Mouse (Mus musculus): Measurements from ENCODE around the gene Kdm4a.

The Kdm4a gene

GRCm38 (mm10) chr4:118149956-118150680, 29.7 kb downstream of the Kdm4a start:
- H3K4me3 ChIP-seq (replicated peaks; ENCODE audit: low read length): no peak overlapping the region
- H3K9me3 ChIP-seq (ENCODE audit: low read length): no peaks in the 10 kb centered on the region
- H3K27me3 ChIP-seq (ENCODE audit: insufficient read depth, low read length): no peaks in the 10 kb centered on the region
- peaks cover 16% of the 10 kb centered on the region for H3K4me1 ChIP-seq (replicated peaks; ENCODE audit: low read depth, low read length)
- peaks cover 98% of the 10 kb centered on the region for H3K36me3 ChIP-seq (ENCODE audit: insufficient read depth, low read length)
- no peak for TF ChIP-seq NANOG (IDR thresholded peaks at IDR 0.05; ENCODE audit: borderline replicate concordance, low read length)
- no peak for TF ChIP-seq POU5F1 (IDR thresholded peaks at IDR 0.05; ENCODE audit: borderline replicate concordance, low read length)
- no peak for TF ChIP-seq CTCF (conservative IDR thresholded peaks at IDR 0.05; ENCODE audit: low read length)

- no peaks in the 10 kb centered on the region for H3K9me3 ChIP-seq (ENCODE audit: low read length)
- H3K27me3 ChIP-seq (ENCODE audit: insufficient read depth, low read length): no peaks in the 10 kb centered on the region
- peaks cover 98% of the 10 kb centered on the region for H3K36me3 ChIP-seq (ENCODE audit: insufficient read depth, low read length)
- H3K4me1 ChIP-seq (replicated peaks; ENCODE audit: low read depth, low read length): peaks cover 19% of the 10 kb centered on the region
- H3K4me3 ChIP-seq (replicated peaks; ENCODE audit: low read length): no peak overlapping the region
- no peak for TF ChIP-seq POU5F1 (IDR thresholded peaks at IDR 0.05; ENCODE audit: borderline replicate concordance, low read length)
- TF ChIP-seq NANOG (IDR thresholded peaks at IDR 0.05; ENCODE audit: borderline replicate concordance, low read length): no peak
- no peak for TF ChIP-seq CTCF (conservative IDR thresholded peaks at IDR 0.05; ENCODE audit: low read length)
These were observed 30.7 kb downstream of the Kdm4a start for GRCm38 (mm10) chr4:118149055-118149576.

- no peak for TF ChIP-seq CTCF (conservative IDR thresholded peaks at IDR 0.05; ENCODE audit: low read length)
- no peak for TF ChIP-seq NANOG (IDR thresholded peaks at IDR 0.05; ENCODE audit: borderline replicate concordance, low read length)
- no peak for TF ChIP-seq POU5F1 (IDR thresholded peaks at IDR 0.05; ENCODE audit: borderline replicate concordance, low read length)
- no peaks in the 10 kb centered on the region for H3K27me3 ChIP-seq (ENCODE audit: insufficient read depth, low read length)
- no peak overlapping the region for H3K4me3 ChIP-seq (replicated peaks; ENCODE audit: low read length)
These were observed 31.5 kb downstream of the Kdm4a start for GRCm38 (mm10) chr4:118148317-118148687.

GRCm38 (mm10) chr4:118147547-118148316, 32.1 kb downstream of the Kdm4a start:
- TF ChIP-seq POU5F1 (IDR thresholded peaks at IDR 0.05; ENCODE audit: borderline replicate concordance, low read length) (no peak), CTCF (conservative IDR thresholded peaks at IDR 0.05; ENCODE audit: low read length) (no peak), NANOG (IDR thresholded peaks at IDR 0.05; ENCODE audit: borderline replicate concordance, low read length) (no peak)
- Histone ChIP-seq H3K36me3 (ENCODE audit: insufficient read depth, low read length) (peaks cover 98% of the 10 kb centered on the region), H3K4me3 (replicated peaks; ENCODE audit: low read length) (no peak overlapping the region), H3K9me3 (ENCODE audit: low read length) (no peaks in the 10 kb centered on the region), H3K4me1 (replicated peaks; ENCODE audit: low read depth, low read length) (peaks cover 8% of the 10 kb centered on the region), H3K27me3 (ENCODE audit: insufficient read depth, low read length) (no peaks in the 10 kb centered on the region)

More at GRCm38 (mm10) chr4:118148317-118148687, 31.5 kb downstream of the Kdm4a start:
- Histone ChIP-seq H3K4me1 (replicated peaks; ENCODE audit: low read depth, low read length) (peaks cover 14% of the 10 kb centered on the region), H3K36me3 (ENCODE audit: insufficient read depth, low read length) (peaks cover 98% of the 10 kb centered on the region), H3K9me3 (ENCODE audit: low read length) (no peaks in the 10 kb centered on the region)

- Histone ChIP-seq H3K4me3 (replicated peaks; ENCODE audit: low read length) (no peak overlapping the region), H3K27me3 (ENCODE audit: insufficient read depth, low read length) (no peaks in the 10 kb centered on the region), H3K36me3 (ENCODE audit: insufficient read depth, low read length) (peaks cover 98% of the 10 kb centered on the region), H3K4me1 (replicated peaks; ENCODE audit: low read depth, low read length) (peaks cover 5% of the 10 kb centered on the region; the same call in 1 of the 2 replicates), H3K9me3 (ENCODE audit: low read length) (no peaks in the 10 kb centered on the region)
- TF ChIP-seq CTCF (conservative IDR thresholded peaks at IDR 0.05; ENCODE audit: low read length) (no peak), NANOG (IDR thresholded peaks at IDR 0.05; ENCODE audit: borderline replicate concordance, low read length) (no peak), POU5F1 (IDR thresholded peaks at IDR 0.05; ENCODE audit: borderline replicate concordance, low read length) (no peak)
These were observed 32.8 kb downstream of the Kdm4a start for GRCm38 (mm10) chr4:118147090-118147489.

GRCm38 (mm10) chr4:118144324-118144723, 35.5 kb downstream of the Kdm4a start:
- Histone ChIP-seq H3K9me3 (ENCODE audit: low read length) (no peaks in the 10 kb centered on the region), H3K4me3 (replicated peaks; ENCODE audit: low read length) (no peak overlapping the region), H3K27me3 (ENCODE audit: insufficient read depth, low read length) (no peaks in the 10 kb centered on the region), H3K36me3 (ENCODE audit: insufficient read depth, low read length) (peaks cover 97% of the 10 kb centered on the region), H3K4me1 (replicated peaks; ENCODE audit: low read depth, low read length) (peaks cover 5% of the 10 kb centered on the region; the same call in 1 of the 2 replicates)
- TF ChIP-seq CTCF (conservative IDR thresholded peaks at IDR 0.05; ENCODE audit: low read length) (no peak), POU5F1 (IDR thresholded peaks at IDR 0.05; ENCODE audit: borderline replicate concordance, low read length) (no peak), NANOG (IDR thresholded peaks at IDR 0.05; ENCODE audit: borderline replicate concordance, low read length) (no peak)

- H3K27me3 ChIP-seq (ENCODE audit: insufficient read depth, low read length): no peaks in the 10 kb centered on the region
- peaks cover 98% of the 10 kb centered on the region for H3K36me3 ChIP-seq (ENCODE audit: insufficient read depth, low read length)
- TF ChIP-seq NANOG (IDR thresholded peaks at IDR 0.05; ENCODE audit: borderline replicate concordance, low read length) (no peak), CTCF (conservative IDR thresholded peaks at IDR 0.05; ENCODE audit: low read length) (no peak), POU5F1 (IDR thresholded peaks at IDR 0.05; ENCODE audit: borderline replicate concordance, low read length) (no peak)
- peaks cover 9% of the 10 kb centered on the region for H3K4me1 ChIP-seq (replicated peaks; ENCODE audit: low read depth, low read length)
- no peak overlapping the region for H3K4me3 ChIP-seq (replicated peaks; ENCODE audit: low read length)
- H3K9me3 ChIP-seq (ENCODE audit: low read length): no peaks in the 10 kb centered on the region
These were observed 36.2 kb downstream of the Kdm4a start for GRCm38 (mm10) chr4:118143679-118144078.

- no peaks in the 10 kb centered on the region for H3K27me3 ChIP-seq (ENCODE audit: insufficient read depth, low read length)
- H3K4me1 ChIP-seq (replicated peaks; ENCODE audit: low read depth, low read length): peaks cover 25% of the 10 kb centered on the region
- no peak for TF ChIP-seq POU5F1 (IDR thresholded peaks at IDR 0.05; ENCODE audit: borderline replicate concordance, low read length)
- no peak for TF ChIP-seq CTCF (conservative IDR thresholded peaks at IDR 0.05; ENCODE audit: low read length)
- no peak for TF ChIP-seq NANOG (IDR thresholded peaks at IDR 0.05; ENCODE audit: borderline replicate concordance, low read length)
- no peak overlapping the region for H3K4me3 ChIP-seq (replicated peaks; ENCODE audit: low read length)
- no peaks in the 10 kb centered on the region for H3K9me3 ChIP-seq (ENCODE audit: low read length)
- peaks cover 96% of the 10 kb centered on the region for H3K36me3 ChIP-seq (ENCODE audit: insufficient read depth, low read length)
These were observed 38.3 kb downstream of the Kdm4a start for GRCm38 (mm10) chr4:118141511-118141910.

Data from E14TG2a.4 (cell line).